Mouse (Mus musculus): Measurements from ENCODE around the gene Lypd3. TPM values are rescaled to one million over a fixed set of nuclear protein-coding genes. Genes with fewer than 3 reads are reported as not detected.
"Not testable (repeated sequence)": the region's sequence is repeated elsewhere in the genome, so short reads cannot be mapped to it uniquely, and the experiment has no call there.

Lypd3 gene
- polyA plus RNA-seq, 1 experiment from 2014 or later = 2.2 TPM

GRCm38 (mm10) chr7:24600941-24601597, 35.3 kb upstream of the Lypd3 start:
- Histone ChIP-seq H3K4me3 (no peak overlapping the region), H3K4me1 (no peaks in the 10 kb centered on the region), H3K27ac (no peak overlapping the region), H3K36me3 (0 out of 2 replicates have a peak, but pooled peaks cover 3% of the 10 kb centered on the region), H3K9me3 (replicated peaks) (no peaks in the 10 kb centered on the region), H3K27me3 (ENCODE audit: low read depth, poor library complexity, severe bottlenecking) (no peaks in the 10 kb centered on the region; the same call in 1 of the 2 replicates)
- peak; percentile 94 for DNase-seq (ENCODE audit: low spot score)
- WGBS = 11% methylated on average over 13 of the region's 13 CpGs

- H3K4me1 ChIP-seq = peaks cover 7% of the 10 kb centered on the region
- H3K36me3 ChIP-seq = peaks cover 15% of the 10 kb centered on the region; the same call in 1 of the 2 replicates
- no peak overlapping the region for H3K27ac ChIP-seq
- WGBS = 88% methylated on average over 7 of the region's 7 CpGs
- DNase-seq (ENCODE audit: low spot score) = no peak
- peaks cover 24% of the 10 kb centered on the region for H3K27me3 ChIP-seq (ENCODE audit: low read depth, poor library complexity, severe bottlenecking)
- no peaks in the 10 kb centered on the region for H3K9me3 ChIP-seq (replicated peaks)
- H3K4me3 ChIP-seq = no peak overlapping the region
These were observed 30.8 kb upstream of the Lypd3 start for GRCm38 (mm10) chr7:24605561-24605960.

GRCm38 (mm10) chr7:24606046-24606445, 30.3 kb upstream of the Lypd3 start:
- no peak for DNase-seq (ENCODE audit: low spot score)
- no peaks in the 10 kb centered on the region for H3K9me3 ChIP-seq (replicated peaks)
- H3K27me3 ChIP-seq (ENCODE audit: low read depth, poor library complexity, severe bottlenecking) = peaks cover 29% of the 10 kb centered on the region
- H3K4me3 ChIP-seq = no peak overlapping the region
- 83% methylated on average over 7 of the region's 7 CpGs for WGBS
- peaks cover 11% of the 10 kb centered on the region for H3K4me1 ChIP-seq
- H3K36me3 ChIP-seq = peaks cover 15% of the 10 kb centered on the region; the same call in 1 of the 2 replicates
- H3K27ac ChIP-seq = no peak overlapping the region

- Histone ChIP-seq H3K4me1 (peaks cover 25% of the 10 kb centered on the region), H3K36me3 (peaks cover 15% of the 10 kb centered on the region; the same call in 1 of the 2 replicates), H3K4me3 (no peak overlapping the region), H3K27ac (no peak overlapping the region), H3K9me3 (replicated peaks) (no peaks in the 10 kb centered on the region), H3K27me3 (ENCODE audit: low read depth, poor library complexity, severe bottlenecking) (peaks cover 48% of the 10 kb centered on the region)
- no peak for DNase-seq (ENCODE audit: low spot score)
- WGBS = 41% methylated on average over 6 of the region's 6 CpGs
These were observed 28.3 kb upstream of the Lypd3 start for GRCm38 (mm10) chr7:24608017-24608416.

- no peaks in the 10 kb centered on the region for H3K9me3 ChIP-seq (replicated peaks)
- peaks cover 15% of the 10 kb centered on the region; the same call in 1 of the 2 replicates for H3K36me3 ChIP-seq
- DNase-seq (ENCODE audit: low spot score) = no peak
- peaks cover 25% of the 10 kb centered on the region for H3K4me1 ChIP-seq
- H3K27ac ChIP-seq = no peak overlapping the region
- peaks cover 54% of the 10 kb centered on the region for H3K27me3 ChIP-seq (ENCODE audit: low read depth, poor library complexity, severe bottlenecking)
- H3K4me3 ChIP-seq = no peak overlapping the region
- WGBS = 71% methylated on average over 8 of the region's 8 CpGs
These were observed 27.8 kb upstream of the Lypd3 start for GRCm38 (mm10) chr7:24608561-24608960.

GRCm38 (mm10) chr7:24610144-24610878, 26.0 kb upstream of the Lypd3 start, which contains the start of gene Phldb3:
Gene Phldb3 (plus strand): TSS chr7:24610763.
- peaks cover 67% of the 10 kb centered on the region for H3K27me3 ChIP-seq (ENCODE audit: low read depth, poor library complexity, severe bottlenecking)
- H3K4me3 ChIP-seq = peak within 1 kb of the TSS; percentile 51
- no peaks in the 10 kb centered on the region for H3K9me3 ChIP-seq (replicated peaks)
- H3K4me1 ChIP-seq = peaks cover 25% of the 10 kb centered on the region
- no peak within 1 kb of the TSS for H3K27ac ChIP-seq
- H3K36me3 ChIP-seq = peaks cover 12% of the 10 kb centered on the region; the same call in 1 of the 2 replicates
- 2% methylated on average over 27 of the region's 27 CpGs for WGBS
- peak; percentile 48 for DNase-seq (ENCODE audit: low spot score)

GRCm38 (mm10) chr7:24610879-24611494, 25.4 kb upstream of the Lypd3 start:
- DNase-seq (ENCODE audit: low spot score) = peak; percentile 76
- Histone ChIP-seq H3K4me3 (peak overlapping the region; percentile 51), H3K9me3 (replicated peaks) (no peaks in the 10 kb centered on the region), H3K4me1 (peaks cover 25% of the 10 kb centered on the region), H3K27ac (no peak overlapping the region), H3K27me3 (ENCODE audit: low read depth, poor library complexity, severe bottlenecking) (peaks cover 67% of the 10 kb centered on the region), H3K36me3 (peaks cover 12% of the 10 kb centered on the region; the same call in 1 of the 2 replicates)
- WGBS = under 1% methylated on average over 36 of the region's 36 CpGs

- Histone ChIP-seq H3K27me3 (ENCODE audit: low read depth, poor library complexity, severe bottlenecking) (peaks cover 67% of the 10 kb centered on the region), H3K27ac (no peak overlapping the region), H3K36me3 (peaks cover 12% of the 10 kb centered on the region; the same call in 1 of the 2 replicates), H3K4me1 (peaks cover 25% of the 10 kb centered on the region), H3K9me3 (replicated peaks) (no peaks in the 10 kb centered on the region), H3K4me3 (peak overlapping the region; percentile 51)
- DNase-seq (ENCODE audit: low spot score) = no peak
- 14% methylated on average over 7 of the region's 7 CpGs for WGBS
These were observed 24.6 kb upstream of the Lypd3 start for GRCm38 (mm10) chr7:24611709-24612108.

- WGBS = 3% methylated on average over 27 of the region's 27 CpGs
- no peaks in the 10 kb centered on the region for H3K9me3 ChIP-seq (replicated peaks)
- H3K4me1 ChIP-seq = peaks cover 25% of the 10 kb centered on the region
- peaks cover 67% of the 10 kb centered on the region for H3K27me3 ChIP-seq (ENCODE audit: low read depth, poor library complexity, severe bottlenecking)
- no peak overlapping the region for H3K27ac ChIP-seq
- peaks cover 12% of the 10 kb centered on the region; the same call in 1 of the 2 replicates for H3K36me3 ChIP-seq
- H3K4me3 ChIP-seq = peak overlapping the region; percentile 31
- peak; percentile 53 for DNase-seq (ENCODE audit: low spot score)
These were observed 23.9 kb upstream of the Lypd3 start for GRCm38 (mm10) chr7:24612308-24612910.

GRCm38 (mm10) chr7:24614816-24615215, 21.5 kb upstream of the Lypd3 start:
- Histone ChIP-seq H3K4me3 (no peak overlapping the region), H3K4me1 (peaks cover 25% of the 10 kb centered on the region), H3K27ac (no peak overlapping the region), H3K9me3 (replicated peaks) (no peaks in the 10 kb centered on the region), H3K36me3 (no peaks in the 10 kb centered on the region), H3K27me3 (ENCODE audit: low read depth, poor library complexity, severe bottlenecking) (peaks cover 64% of the 10 kb centered on the region)
- DNase-seq (ENCODE audit: low spot score) = no peak
- 79% methylated on average over 13 of the region's 13 CpGs for WGBS

- no peaks in the 10 kb centered on the region for H3K36me3 ChIP-seq
- peaks cover 37% of the 10 kb centered on the region for H3K27me3 ChIP-seq (ENCODE audit: low read depth, poor library complexity, severe bottlenecking)
- 81% methylated on average over 8 of the region's 8 CpGs for WGBS
- H3K9me3 ChIP-seq (replicated peaks) = peaks cover 3% of the 10 kb centered on the region; the same call in 1 of the 2 replicates
- no peak overlapping the region for H3K4me3 ChIP-seq
- H3K4me1 ChIP-seq = peaks cover 1% of the 10 kb centered on the region; the same call in 1 of the 2 replicates
- no peak for DNase-seq (ENCODE audit: low spot score)
- H3K27ac ChIP-seq = no peak overlapping the region
These were observed 18.6 kb upstream of the Lypd3 start for GRCm38 (mm10) chr7:24617763-24618162.

- not testable (repeated sequence) for H3K27ac ChIP-seq; H3K4me3 ChIP-seq; DNase-seq (ENCODE audit: low spot score); H3K9me3 ChIP-seq (replicated peaks); H3K36me3 ChIP-seq; H3K4me1 ChIP-seq
- 91% methylated on average over 8 of the region's 8 CpGs for WGBS
- H3K27me3 ChIP-seq (ENCODE audit: low read depth, poor library complexity, severe bottlenecking) = peaks cover 31% of the 10 kb centered on the region
These were observed 18.0 kb upstream of the Lypd3 start for GRCm38 (mm10) chr7:24618374-24618773.
